Mouse (Mus musculus) layer of hippocampus, adult 11-12 months (tissue): Measurements from ENCODE around the gene Bub3.
A peak's percentile ranks its signal among the peaks of the same experiment; 100 is the strongest.

ENCODE experiments used
- DNase-seq: peaks from one replicate; pipeline ENCODE4 v3.0.0; 2022; ENCODE audit warnings: low spot score

The Bub3 gene

DNA sequence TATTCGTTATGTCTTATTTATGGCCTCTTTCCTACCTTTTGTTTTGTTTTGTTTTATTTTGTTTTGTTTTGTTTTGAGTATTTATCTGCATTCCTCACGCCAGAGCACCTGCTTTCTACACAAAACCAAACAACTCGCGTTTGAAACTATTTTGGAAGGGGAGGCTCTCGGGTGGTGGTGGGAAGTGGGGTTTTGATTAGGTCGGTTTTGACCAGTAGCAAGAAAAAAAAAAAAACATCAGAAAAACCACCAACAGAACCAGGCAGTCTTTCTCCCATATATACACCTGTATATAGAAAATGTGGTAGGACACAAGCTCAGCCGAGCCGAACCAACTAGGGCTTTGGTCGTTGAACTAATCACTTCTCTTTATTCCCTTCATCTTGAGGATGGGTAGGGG lies 3.9 kb upstream of the Bub3 start:
- DNase-seq, result no peak

DNA sequence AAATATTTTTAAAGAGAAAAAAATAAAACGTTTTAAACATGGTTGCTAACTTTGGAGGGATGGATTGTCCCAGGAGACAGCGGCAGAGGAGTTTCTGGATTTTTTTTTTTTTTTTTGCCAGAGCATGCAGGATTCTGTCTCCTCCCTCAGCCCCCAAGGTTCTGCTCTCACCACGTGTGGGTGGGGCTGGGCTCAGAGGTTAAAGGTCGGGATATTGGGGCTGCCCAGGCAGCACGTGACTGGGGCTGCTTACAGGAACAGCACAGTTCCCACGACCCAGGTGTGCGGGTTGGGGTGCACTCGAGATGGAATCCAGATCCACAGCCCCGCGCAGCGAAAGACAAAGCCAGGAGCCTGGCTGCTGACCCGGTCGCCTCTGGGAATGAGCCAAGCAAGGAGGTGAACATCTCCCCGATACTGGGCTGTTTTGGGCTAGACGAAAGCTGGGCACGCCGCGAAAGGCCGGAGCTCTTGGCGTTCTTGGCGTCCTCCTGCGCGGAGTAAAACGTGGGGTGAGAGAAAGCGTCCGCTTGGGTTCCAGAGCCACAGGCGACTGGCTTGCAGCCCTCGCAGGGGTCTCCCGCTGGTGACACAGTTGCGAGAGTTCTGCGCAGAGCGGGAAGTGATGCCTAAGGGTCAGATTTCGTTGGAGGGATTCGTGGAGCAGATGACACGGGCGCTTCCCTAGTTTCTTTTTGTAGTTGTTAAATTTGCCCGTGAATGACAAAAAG lies 3.3 kb upstream of the Bub3 start:
- DNase-seq, result no peak

DNA sequence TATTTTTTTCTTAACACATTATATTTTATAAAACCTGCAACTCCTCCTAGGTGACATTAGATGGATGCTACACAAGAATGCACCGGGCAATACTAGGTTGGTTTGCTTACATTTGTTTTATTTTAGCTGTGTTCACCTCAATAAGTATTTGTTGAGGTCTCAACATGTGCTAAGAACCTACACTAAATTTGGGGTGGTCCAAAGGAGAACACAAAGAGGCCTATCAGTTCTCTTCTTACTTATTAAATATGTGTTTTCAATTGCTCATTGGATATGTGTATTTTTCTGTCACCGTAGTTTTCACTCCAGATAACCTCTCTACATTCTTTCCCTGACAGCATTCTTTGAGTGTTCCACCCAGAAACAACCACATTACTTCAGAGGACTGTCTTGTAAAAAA lies 2.3 kb upstream of the Bub3 start:
- no peak for DNase-seq

DNA sequence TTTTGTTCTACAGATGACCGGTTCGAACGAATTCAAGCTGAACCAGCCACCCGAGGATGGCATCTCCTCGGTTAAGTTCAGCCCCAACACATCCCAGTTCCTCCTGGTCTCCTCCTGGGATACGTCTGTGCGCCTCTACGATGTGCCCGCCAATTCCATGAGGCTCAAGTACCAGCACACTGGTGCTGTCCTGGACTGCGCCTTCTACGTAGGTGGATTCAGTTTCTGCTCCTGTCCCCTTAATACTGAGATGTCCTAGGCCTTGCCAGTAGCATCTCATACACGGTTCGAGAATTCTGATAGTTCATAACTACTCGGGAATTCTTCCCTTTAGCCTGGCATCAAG lies 648 bp downstream of the Bub3 start:
- no peak for DNase-seq

DNA sequence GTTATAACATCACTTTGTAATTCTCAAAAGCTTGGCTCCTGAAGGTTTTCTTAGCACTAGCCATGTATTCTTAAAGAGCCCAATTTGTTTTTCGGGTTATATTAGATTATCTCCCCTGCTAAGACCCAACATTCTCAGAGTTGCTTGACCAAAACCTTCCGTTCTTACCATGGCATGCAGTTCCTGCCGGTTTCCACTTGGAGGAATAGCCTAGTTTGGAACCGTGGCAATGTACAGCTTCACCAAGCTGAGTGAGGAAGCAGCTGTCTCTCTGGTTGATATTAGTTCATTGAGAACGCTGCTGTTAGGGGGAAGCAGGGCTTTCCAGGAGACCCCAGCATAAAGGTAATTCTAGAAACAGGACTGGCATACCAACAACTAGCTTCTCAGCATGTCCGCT lies 15.2 kb downstream of the Bub3 start:
- no peak for DNase-seq

DNA sequence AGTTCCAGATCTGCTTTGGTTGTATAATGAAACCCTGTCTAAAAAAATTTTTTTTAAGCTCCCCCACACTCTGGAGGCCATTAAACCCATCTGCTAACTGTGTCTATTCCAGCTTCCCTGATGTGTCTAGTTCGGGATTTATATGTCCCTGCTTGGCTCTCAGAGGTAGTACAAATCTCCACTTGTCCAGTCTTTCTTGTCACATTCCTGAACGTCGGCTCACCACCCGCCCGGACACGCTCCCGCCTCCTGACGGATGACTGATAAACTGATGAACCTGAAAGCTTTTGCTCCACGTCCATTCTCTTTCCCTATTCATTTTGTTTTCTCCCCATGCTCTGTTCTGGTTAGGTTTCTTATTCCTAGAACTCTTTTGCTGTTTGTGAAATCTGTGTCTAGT lies 22.2 kb downstream of the Bub3 start:
- no peak for DNase-seq

DNA sequence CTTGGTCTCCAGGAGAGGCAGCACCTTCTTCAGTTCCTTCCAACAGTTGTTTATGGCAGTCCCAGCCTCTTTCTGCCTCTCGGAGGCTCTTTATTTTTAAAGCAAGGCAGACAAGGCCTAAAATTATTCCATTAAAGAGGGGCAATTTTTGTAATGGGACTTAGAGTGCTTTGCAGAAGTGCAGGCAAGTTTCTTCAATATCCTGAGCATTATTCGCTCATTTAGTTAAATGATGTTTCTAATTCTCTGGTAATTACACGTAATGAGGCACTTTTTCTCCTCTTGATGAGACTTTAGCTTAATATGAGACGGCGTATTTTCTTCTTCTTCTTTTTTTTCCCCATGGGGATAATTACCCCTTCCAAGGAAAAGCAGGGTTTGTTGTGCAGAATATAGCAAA lies 25.5 kb downstream of the Bub3 start:
- DNase-seq, result no peak

DNA sequence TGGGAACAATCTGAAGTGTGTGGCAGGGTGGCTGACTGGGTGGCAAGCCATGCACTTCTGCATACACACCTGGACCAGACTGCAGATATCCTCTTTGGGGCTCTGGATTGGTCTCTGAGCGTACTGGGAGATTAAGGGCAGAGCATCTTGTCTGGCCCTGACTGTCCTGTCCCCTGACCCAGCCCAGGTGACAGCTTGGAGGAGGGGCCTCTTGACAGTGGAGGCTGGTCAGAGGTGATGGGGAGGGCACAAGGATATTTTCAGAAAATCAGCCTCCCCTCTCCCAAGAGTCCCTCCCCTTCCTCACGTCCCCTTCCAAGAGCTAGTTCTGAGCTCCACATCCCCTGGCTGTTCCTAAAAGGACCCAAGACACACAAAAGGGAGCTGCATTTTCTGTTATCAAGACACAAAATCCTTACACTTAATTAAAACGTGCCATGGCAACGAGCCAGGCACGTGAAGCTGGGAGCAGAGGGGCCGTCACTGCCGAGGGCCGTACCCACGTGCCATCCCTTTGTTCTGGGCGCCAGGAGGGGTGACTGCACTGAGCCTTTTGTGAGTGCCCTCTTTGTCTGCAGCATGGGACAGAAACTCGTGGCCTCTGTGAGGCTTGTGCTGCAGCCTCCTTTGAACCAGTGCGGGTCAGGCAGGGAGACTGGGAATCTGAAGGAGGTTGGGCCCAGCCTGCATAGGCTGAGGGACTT lies 37.9 kb downstream of the Bub3 start:
- peak; percentile 22 for DNase-seq

DNA sequence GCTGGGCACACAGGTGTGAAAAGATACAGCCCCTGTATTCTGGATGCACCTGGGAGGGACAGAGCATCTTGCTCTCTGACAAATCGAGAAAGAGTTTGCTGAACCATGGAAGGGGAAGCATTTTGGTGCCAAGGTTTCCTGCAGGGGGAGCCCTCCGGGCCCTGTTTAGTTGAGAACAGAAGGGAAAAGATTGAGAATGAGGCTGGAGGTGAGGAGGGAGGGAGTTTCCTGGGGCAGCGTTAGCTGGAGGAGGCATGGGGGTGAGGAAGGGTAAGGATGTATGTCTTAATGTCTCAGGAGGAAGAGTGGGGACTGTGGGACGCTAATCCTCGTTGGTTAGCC lies 38.4 kb downstream of the Bub3 start:
- peak; percentile 44 for DNase-seq

DNA sequence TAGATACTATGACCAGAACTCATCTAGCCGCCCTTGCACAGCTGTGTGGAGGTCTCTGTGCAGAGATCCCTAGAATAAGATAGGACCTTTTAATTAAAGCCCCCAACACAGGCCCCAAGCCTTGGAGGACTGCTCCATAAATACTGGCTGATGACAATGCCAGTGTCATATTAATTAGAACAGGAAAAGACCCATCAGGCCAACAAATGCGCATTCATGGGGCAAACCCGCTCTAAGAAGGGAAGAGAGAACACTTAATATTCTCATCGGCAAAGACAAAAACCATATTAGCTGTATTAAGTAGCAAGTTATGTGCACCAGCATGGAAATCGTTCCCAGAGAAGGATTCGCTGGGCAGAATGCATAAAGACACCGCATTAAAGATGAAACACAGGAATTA lies 42.1 kb downstream of the Bub3 start:
- no peak for DNase-seq

DNA sequence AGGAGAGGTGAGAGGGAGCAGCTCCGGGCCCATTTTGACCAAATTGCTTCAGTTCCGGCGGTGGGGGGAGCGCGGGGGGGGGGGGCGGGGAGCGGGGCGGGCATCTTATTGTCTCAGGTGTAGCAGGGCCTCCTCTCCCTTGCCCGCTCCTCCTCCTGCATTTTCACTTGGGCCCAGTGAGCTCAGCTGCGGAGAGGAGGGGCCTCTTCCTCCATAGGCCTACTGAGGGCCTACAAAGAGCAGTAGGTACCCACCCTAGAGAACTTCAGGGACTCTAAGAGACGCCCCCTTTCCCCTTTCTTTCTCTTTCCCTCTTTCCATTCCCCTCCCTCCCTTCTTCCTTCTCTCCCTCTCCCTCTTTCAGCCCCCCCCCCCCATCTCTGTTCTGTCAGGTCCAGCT lies 43.2 kb downstream of the Bub3 start:
- DNase-seq, result no peak

DNA sequence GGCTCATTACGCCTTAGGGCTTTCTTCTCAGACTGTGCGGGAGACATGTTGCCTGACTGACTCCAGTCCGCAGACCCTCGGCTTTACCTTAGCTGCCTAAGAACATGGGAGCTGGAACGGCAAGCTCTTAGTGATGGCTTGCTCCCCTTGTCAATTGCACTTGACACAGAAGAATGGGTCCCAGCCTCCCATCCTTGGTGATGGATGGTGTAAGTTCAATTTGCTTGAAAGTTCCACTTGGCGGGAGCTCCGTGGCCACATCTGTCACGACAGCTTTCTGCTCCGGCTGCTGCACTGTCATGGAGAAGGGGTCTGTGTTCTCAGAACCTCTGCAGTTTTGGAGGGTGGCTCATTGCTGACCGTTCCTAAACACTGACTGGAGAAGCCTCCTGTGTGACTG lies 44.9 kb downstream of the Bub3 start:
- no peak for DNase-seq

DNA sequence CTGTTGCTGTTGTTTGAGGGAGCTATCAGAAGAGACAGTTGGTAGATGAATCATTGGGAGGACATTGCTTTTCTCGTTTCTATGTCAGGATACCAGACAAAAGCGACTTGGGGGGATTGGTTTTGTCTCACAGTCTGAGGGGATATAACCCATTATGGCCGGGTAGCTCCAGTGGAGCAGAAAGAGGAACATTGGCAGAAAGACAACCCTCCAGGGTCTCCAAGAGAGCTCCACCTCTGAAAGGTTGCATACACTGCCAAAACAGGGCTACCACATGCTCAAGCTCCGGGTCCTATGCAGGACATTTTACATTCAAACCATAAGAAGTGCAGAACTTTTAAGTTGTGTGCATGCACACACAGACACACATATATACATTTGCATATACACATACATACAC lies 45.5 kb downstream of the Bub3 start:
- no peak for DNase-seq

DNA sequence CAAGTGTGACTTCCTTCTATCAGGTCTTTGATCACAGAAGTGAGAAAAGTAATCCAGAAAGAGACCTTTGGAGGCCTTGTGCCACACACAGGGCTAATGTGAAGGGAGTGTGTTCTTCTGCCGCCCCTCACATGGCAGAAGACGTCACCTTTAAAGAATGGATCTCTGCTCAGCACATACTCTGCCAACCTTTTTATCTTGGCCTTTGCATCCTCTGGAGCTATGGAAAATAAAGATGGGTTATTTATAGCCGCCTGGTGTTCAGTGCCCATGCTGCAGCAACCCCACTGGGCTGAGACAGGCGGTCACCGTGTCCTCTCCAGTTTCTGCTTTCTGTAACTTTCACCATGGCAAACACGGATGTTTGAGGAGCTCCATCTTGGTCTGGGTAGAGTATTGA lies 48.0 kb downstream of the Bub3 start:
- DNase-seq, result no peak

DNA sequence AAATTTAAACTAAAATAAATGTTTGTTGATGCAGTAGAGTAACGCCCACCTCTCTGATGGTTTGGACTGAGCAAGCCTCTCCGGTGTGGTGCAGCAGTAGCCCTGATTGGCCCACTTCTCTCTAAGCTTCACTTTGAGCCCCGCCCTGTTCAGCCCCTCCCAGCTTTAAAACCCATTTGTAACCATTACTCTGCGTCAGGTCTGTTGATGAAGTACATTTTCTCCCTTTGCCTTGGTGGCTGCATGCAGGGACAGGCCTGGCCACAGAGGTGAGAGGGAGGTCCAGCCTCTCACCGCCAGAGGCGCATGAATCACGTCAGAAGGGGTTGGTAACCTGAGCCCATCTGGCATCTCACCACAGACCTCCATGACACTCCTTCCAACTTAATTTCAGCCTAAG lies 49.7 kb downstream of the Bub3 start:
- no peak for DNase-seq
